8 mouse cellular contexts compared by ENCODE assay signal in the genomic region with DNA sequence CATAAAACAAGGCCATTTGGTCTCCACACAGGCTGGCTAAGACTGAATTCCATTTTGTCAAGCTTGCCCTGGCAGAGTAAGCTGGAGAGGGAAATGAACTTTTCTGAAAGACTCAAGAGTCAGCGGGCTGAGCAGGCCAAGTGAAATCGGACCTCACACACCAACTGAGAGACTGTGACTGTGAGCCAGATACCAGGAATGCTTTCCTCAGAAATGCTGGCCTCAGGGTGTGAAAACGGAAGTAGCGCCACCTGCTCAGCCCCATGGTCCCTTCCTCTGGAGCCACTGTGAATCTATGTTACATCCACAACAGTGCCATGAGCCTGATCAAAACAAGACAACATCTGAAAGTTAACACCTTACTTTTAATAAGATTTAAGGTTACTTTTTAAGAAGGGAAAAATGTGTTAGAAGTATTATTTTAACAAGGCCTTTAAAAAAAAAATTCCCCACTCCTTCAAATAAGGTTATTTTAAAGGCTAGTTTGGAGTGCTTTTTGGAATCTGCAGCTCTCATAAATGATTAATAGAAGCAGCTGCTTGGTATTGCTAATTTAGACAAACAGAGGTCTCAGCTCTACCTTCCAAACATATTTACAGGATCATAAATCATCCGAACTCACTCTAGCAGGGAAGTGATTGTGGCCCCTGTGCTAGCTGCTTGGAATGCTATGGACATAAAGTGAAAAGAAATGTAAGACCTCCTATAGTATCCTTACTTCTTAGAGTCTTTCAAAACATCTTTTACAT. TPM values are rescaled to one million over a fixed set of nuclear protein-coding genes. Genes with fewer than 3 reads are reported as not detected.
DNase-seq lines count a peak whose midpoint lies in the region; ATAC-seq lines count a peak whose summit lies in the region.
"Had no signal": no experiment of that assay in that cellular context is flagged by ENCODE, and none has a peak within 500 bp of the region (broad histone marks: within the 10 kb centered on the region; RNA-seq: fewer than 3 reads in every experiment).

No protein-coding gene starts in this region.

- H3K27me3 ChIP-seq in embryonic facial prominence, embryonic 11.5 days (ENCODE audit: control insufficient read depth, insufficient read depth, low read length) = no peaks in the 10 kb centered on the region

- peak; percentile 59 for DNase-seq in 3T3-L1 (ENCODE audit: low read depth, low spot score)
- DNase-seq in ES-CJ7 (ENCODE audit: low read depth, low spot score) = peak; percentile 65
- peak; percentile 54 for DNase-seq in embryonic facial prominence, embryonic 11.5 days (ENCODE audit: low spot score)
- DNase-seq in kidney, adult 9 months = peak; percentile 73
- no peak for DNase-seq in B cell, adult 2 months
- no peak for DNase-seq in c-Kit-positive CD71-positive TER-119-positive erythroid progenitor cells, embryonic 14.5 days (ENCODE audit: low spot score)
- DNase-seq in thymus, postnatal 0 days (ENCODE audit: low spot score) = no peak

- no peaks in the 10 kb centered on the region for H3K9me3 ChIP-seq in embryonic facial prominence, embryonic 11.5 days (replicated peaks; ENCODE audit: control insufficient read depth, low read length)

- ATAC-seq in embryonic facial prominence, embryonic 11.5 days (replicated peaks; ENCODE audit: insufficient number of reproducible peaks, low FRiP score, low TSS enrichment, low read depth) = no peak

- no peak overlapping the region for H3K4me2 ChIP-seq in embryonic facial prominence, embryonic 11.5 days (ENCODE audit: low read depth, low read length)

- no peak overlapping the region for H3K4me3 ChIP-seq in embryonic facial prominence, embryonic 11.5 days (ENCODE audit: low read depth, low read length)

- H3K36me3 ChIP-seq in embryonic facial prominence, embryonic 11.5 days (replicated peaks; ENCODE audit: control insufficient read depth, insufficient read depth, low read depth, low read length) = no peaks in the 10 kb centered on the region

- H3K9ac ChIP-seq in embryonic facial prominence, embryonic 11.5 days (replicated peaks; ENCODE audit: low read length) = 0 out of 2 replicates have a peak overlapping the region, but pooled peaks have one; percentile 19
- H3K9ac ChIP-seq: liver, embryonic 14.5 days had no signal

- H3K4me1 ChIP-seq in embryonic facial prominence, embryonic 11.5 days (ENCODE audit: control insufficient read depth, insufficient read depth, low read length) = no peaks in the 10 kb centered on the region

- no peak overlapping the region for H3K27ac ChIP-seq in embryonic facial prominence, embryonic 11.5 days (replicated peaks; ENCODE audit: low read depth, low read length)
- H3K27ac ChIP-seq: liver, embryonic 14.5 days had no signal

- WGBS in embryonic facial prominence, embryonic 11.5 days = 35% methylated on average over 5 of the region's 5 CpGs

RNA-seq across cellular contexts. Expression of a gene that starts 2.1 kb away (rescaled TPM):
- polyA plus RNA-seq in embryonic facial prominence, embryonic 11.5 days (2014; fragmentation: Nextera tagmentation; extraction: Ambion mirVana) = 17.7 and 18.0 TPM in 2 replicates
- polyA plus RNA-seq in thymus, postnatal 0 days (2015; fragmentation: Nextera tagmentation; extraction: Ambion mirVana) = 13.9 and 14.5 TPM in 2 replicates

Comparison
In these comparisons a context has a peak if more than half of its experiments do, and no peak if none do; other contexts are left out.
1. DNase-seq: peak in 3T3-L1 (single experiment), ES-CJ7 (single experiment), embryonic facial prominence, embryonic 11.5 days (single experiment) and kidney, adult 9 months (single experiment); none in B cell, adult 2 months (0 of 2), c-Kit-positive CD71-positive TER-119-positive erythroid progenitor cells, embryonic 14.5 days (single experiment) and thymus, postnatal 0 days (single experiment).